Mouse (Mus musculus) regulatory T cell (primary cell): ENCODE measurements around the gene Procr.

ENCODE experiments used
- in situ Hi-C: fragments of 300-600 bp; cut with MboI, MseI; formaldehyde crosslinking; loops from one replicate; pipeline ENCODE4 v1.15.1; 2025; ENCODE audit warnings: high pct_unique_total_duplicates

Gene Procr

GRCm38 (mm10) chr2:155755746-155756145 is 4.8 kb downstream of the Procr start:
- in situ Hi-C loops = loop anchor here (5.0 kb wide), 1 partner anchor 83 kb away; no protein-coding TSS in a partner anchor

GRCm38 (mm10) chr2:155756855-155757566 is 6.1 kb downstream of the Procr start:
- in situ Hi-C loops = loop anchor here (5.0 kb wide), 1 partner anchor 85 kb away; no protein-coding TSS in a partner anchor

GRCm38 (mm10) chr2:155764679-155765418 is 13.9 kb downstream of the Procr start:
- in situ Hi-C loops = no loop called here

GRCm38 (mm10) chr2:155773664-155774063 is 22.7 kb downstream of the Procr start:
- in situ Hi-C loops = loop anchor here (5.0 kb wide), 1 partner anchor 276 kb away; no protein-coding TSS in a partner anchor

- in situ Hi-C loops = loop anchor here (5.0 kb wide), 1 partner anchor 277 kb away; no protein-coding TSS in a partner anchor
Measured at GRCm38 (mm10) chr2:155774261-155774926, 23.5 kb downstream of the Procr start.

- in situ Hi-C loops = loop anchor here (5.0 kb wide), 1 partner anchor 278 kb away; no protein-coding TSS in a partner anchor
Measured at GRCm38 (mm10) chr2:155774927-155775684, 24.2 kb downstream of the Procr start, which contains the start of gene Mmp24. Gene Mmp24, plus strand, starts transcription at chr2:155775342.

GRCm38 (mm10) chr2:155775685-155776263 is 24.9 kb downstream of the Procr start:
- in situ Hi-C loops = no loop called here

- in situ Hi-C loops = no loop called here
Measured at GRCm38 (mm10) chr2:155776824-155777687, 26.1 kb downstream of the Procr start.

GRCm38 (mm10) chr2:155777688-155777985 is 26.7 kb downstream of the Procr start:
- in situ Hi-C loops = no loop called here

- in situ Hi-C loops = no loop called here
Measured at GRCm38 (mm10) chr2:155778004-155778403, 27.1 kb downstream of the Procr start.

GRCm38 (mm10) chr2:155779066-155779465 is 28.1 kb downstream of the Procr start:
- in situ Hi-C loops = no loop called here

GRCm38 (mm10) chr2:155779506-155779905 is 28.6 kb downstream of the Procr start:
- in situ Hi-C loops = no loop called here

- in situ Hi-C loops = no loop called here
Measured at GRCm38 (mm10) chr2:155784534-155784933, 33.6 kb downstream of the Procr start.

GRCm38 (mm10) chr2:155786905-155787304 is 36.0 kb downstream of the Procr start:
- in situ Hi-C loops = no loop called here

- in situ Hi-C loops = no loop called here
Measured at GRCm38 (mm10) chr2:155787949-155788931, 37.3 kb downstream of the Procr start.

- in situ Hi-C loops = no loop called here
Measured at GRCm38 (mm10) chr2:155792899-155793298, 42.0 kb downstream of the Procr start.

- in situ Hi-C loops = no loop called here
Measured at GRCm38 (mm10) chr2:155794674-155795445, 43.9 kb downstream of the Procr start.

GRCm38 (mm10) chr2:155798613-155799012 is 47.7 kb downstream of the Procr start:
- in situ Hi-C loops = no loop called here
